Mouse (Mus musculus) forelimb bud, embryonic 11.5 days (tissue): ENCODE results near the gene Fpr-rs4.
"Not testable (repeated sequence)": the region's sequence is repeated elsewhere in the genome, so short reads cannot be mapped to it uniquely, and the experiment has no call there.

Experiments
- DNase-seq: peaks from one replicate; pipeline ENCODE4 v3.0.0-alpha.2; 2012; ENCODE audit warnings: low read depth, low spot score

Fpr-rs4 gene

DNA sequence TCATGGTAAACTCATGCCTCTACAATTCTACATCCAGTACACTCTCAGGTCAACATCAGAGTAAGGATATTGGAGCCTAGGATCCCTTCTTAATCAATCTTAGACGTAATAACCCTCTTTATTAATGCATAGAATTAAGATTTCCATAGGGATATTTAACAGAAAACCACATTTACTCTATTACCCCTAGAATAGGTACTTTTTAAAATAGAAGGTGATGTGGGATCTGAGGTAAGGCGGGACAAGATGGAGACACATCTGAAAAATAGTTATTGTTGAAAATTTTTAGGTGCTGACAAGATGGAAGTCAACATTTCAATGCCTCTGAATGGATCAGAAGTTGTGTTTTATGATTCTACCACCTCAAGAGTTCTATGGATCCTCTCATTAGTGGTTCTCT is at the start of gene Fpr-rs4:
TSS of gene Fpr-rs4 (plus strand) at position 301 of the 400 bp plus-strand sequence.
- DNase-seq = no peak

DNA sequence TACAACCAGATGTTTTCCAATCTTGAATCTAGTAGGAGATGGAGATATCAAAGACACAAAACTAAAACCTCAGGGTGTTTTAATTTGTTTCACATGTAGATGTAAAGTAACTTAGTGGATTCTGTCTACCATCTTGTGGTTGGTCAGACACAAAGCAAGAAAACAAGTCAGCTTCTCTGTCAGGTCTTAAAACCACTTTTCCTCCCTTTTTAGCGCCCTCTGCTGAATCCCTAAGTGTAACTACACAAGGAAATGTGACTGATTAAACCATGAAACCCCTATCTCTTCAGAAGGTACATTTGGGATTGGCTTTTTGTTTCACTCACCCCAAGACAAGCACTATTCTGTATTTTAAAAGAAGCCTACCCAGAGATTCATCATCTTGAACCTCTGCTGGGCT is 48.1 kb upstream of the Fpr-rs4 start:
- no peak for DNase-seq

DNA sequence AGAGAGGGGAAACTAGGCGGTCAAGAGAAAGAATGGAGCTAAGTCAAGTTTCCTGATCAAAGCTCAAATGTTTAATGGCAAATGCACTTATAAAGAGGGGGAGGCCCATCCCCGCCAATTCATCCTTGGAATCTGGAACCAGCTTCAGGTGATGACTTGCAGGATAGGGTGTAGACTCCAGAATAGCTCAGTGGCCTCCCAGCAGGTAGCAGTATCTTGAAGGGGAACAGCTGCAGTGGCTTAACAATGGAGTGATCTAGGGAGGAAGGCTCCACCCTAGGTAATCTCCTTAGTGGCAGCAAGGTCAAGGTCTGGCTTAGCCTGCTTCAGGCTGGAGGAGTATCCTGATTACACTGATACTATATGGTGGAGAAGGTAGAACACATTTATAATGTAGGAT is 40.3 kb upstream of the Fpr-rs4 start:
- not testable (repeated sequence) for DNase-seq

GRCm38 (mm10) chr17:18004752-18005151 is 16.8 kb upstream of the Fpr-rs4 start:
- DNase-seq = no peak

DNA sequence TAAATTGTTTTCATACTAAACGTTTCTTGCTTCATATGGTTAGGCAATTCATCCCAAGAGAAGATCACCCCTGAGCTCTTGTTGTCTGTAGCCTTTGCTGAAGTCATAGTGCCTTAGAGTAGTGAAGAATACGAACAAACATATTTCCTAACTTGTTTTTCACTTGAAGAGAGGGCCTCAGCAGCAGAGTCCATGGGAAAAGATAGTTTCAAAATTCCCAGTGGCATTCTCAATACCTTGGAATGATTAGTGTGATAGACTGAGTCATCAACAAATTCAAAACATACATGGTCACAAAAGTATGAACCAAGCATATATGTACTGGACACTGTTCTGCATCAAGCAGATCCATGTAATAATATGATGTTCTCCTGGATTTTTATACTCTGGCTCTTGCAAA is 27.6 kb downstream of the Fpr-rs4 start, which contains the start of gene Vmn2r124:
TSS of gene Vmn2r124 (plus strand) at position 301 of the 400 bp plus-strand sequence.
- no peak for DNase-seq
